In the genomic region with DNA sequence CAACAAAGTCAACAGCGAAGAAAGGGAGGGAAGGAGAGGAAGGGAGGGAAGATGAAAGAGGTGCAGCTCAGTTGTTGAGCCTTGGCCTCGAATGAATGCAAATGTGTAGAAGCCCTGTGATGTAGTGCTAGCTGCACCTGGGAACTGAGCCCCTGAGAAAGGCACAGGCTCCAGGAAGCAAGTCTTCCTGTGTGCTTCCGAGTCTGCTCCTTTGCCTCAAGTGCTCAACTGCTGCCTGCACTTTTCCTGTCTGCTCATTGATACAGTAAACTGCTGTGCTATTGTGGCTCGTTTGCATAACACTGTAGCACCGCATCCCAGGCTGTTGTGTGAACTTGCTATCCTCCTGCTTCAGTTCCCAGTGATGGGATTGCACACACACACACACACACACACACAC, we compare ENCODE assay signal across 27 mouse cellular contexts. TPM values are rescaled to one million over a fixed set of nuclear protein-coding genes. Genes with fewer than 3 reads are reported as not detected.
DNase-seq lines count a peak whose midpoint lies in the region; TF ChIP-seq lines count a peak whose summit lies in the region.
"Had no signal": no experiment of that assay in that cellular context is flagged by ENCODE, and none has a peak within 500 bp of the region (broad histone marks: within the 10 kb centered on the region; RNA-seq: fewer than 3 reads in every experiment).

No protein-coding gene starts in this region.

- peaks cover 12% of the 10 kb centered on the region for H3K27me3 ChIP-seq in thymus, adult 2 months (ENCODE audit: control insufficient read depth, insufficient read depth, low read length)
- H3K27me3 ChIP-seq in heart, embryonic 10.5 days (ENCODE audit: insufficient read depth, poor library complexity, severe bottlenecking) = peaks cover 31% of the 10 kb centered on the region

- H3K9me3 ChIP-seq in heart, embryonic 10.5 days = no peaks in the 10 kb centered on the region
- H3K9me3 ChIP-seq: embryonic facial prominence, embryonic 13.5 days; forebrain, embryonic 10.5 days; hindbrain, embryonic 10.5 days; hindbrain, embryonic 15.5 days; kidney, embryonic 15.5 days; limb, embryonic 12.5 days; liver, embryonic 15.5 days; lung, embryonic 15.5 days; megakaryocyte, embryonic 14.5 days; midbrain, embryonic 12.5 days had no signal

- TF ChIP-seq POLR2A in thymus, adult 2 months (IDR thresholded peaks at IDR 0.05; ENCODE audit: control insufficient read depth, extremely low read depth, insufficient read depth, low read length, poor library complexity) = no peak

- no peak overlapping the region for H3K27ac ChIP-seq in thymus, adult 2 months (ENCODE audit: control insufficient read depth, insufficient read depth, low read length)
- H3K27ac ChIP-seq in heart, embryonic 10.5 days = no peak overlapping the region
- H3K27ac ChIP-seq: embryonic facial prominence, embryonic 13.5 days; forebrain, embryonic 10.5 days; hindbrain, embryonic 10.5 days; hindbrain, embryonic 15.5 days; kidney, embryonic 15.5 days; left cerebral cortex, adult 2 months; limb, embryonic 12.5 days; liver, embryonic 15.5 days; lung, embryonic 15.5 days; midbrain, embryonic 12.5 days had no signal

- TF ChIP-seq CTCF in thymus, adult 2 months (IDR thresholded peaks at IDR 0.05; ENCODE audit: borderline replicate concordance, control insufficient read depth, extremely low read depth, insufficient read depth, low read length, poor library complexity) = no peak

- H3K36me3 ChIP-seq in thymus, adult 2 months (ENCODE audit: control insufficient read depth, insufficient read depth, low read length) = no peaks in the 10 kb centered on the region
- no peaks in the 10 kb centered on the region for H3K36me3 ChIP-seq in heart, embryonic 10.5 days
- H3K36me3 ChIP-seq: embryonic facial prominence, embryonic 13.5 days; forebrain, embryonic 10.5 days; hindbrain, embryonic 10.5 days; hindbrain, embryonic 15.5 days; kidney, embryonic 15.5 days; limb, embryonic 12.5 days; liver, embryonic 15.5 days; lung, embryonic 15.5 days; midbrain, embryonic 12.5 days had no signal

- H3K4me3 ChIP-seq in thymus, adult 2 months (ENCODE audit: control insufficient read depth, insufficient read depth, low read length) = no peak overlapping the region
- H3K4me3 ChIP-seq in heart, embryonic 10.5 days = no peak overlapping the region
- H3K4me3 ChIP-seq: embryonic facial prominence, embryonic 13.5 days; forebrain, embryonic 10.5 days; hindbrain, embryonic 10.5 days; hindbrain, embryonic 15.5 days; kidney, embryonic 15.5 days; left cerebral cortex, adult 2 months; limb, embryonic 12.5 days; liver, embryonic 15.5 days; lung, embryonic 15.5 days; megakaryocyte, embryonic 14.5 days; midbrain, embryonic 12.5 days; myocyte had no signal

- 0% methylated on average over 5 of the region's 5 CpGs for WGBS in thymus, adult 2 months
- WGBS in heart, embryonic 10.5 days = 34% methylated on average over 5 of the region's 5 CpGs

- DNase-seq in ES-CJ7 (ENCODE audit: low read depth, low spot score) (peak; percentile 79), ZHBTc4 (ENCODE audit: low read depth, low spot score) (peak; percentile 73)
- DNase-seq in thymus, adult 2 months = peak; percentile 51
- DNase-seq in thymus, postnatal 36 days = peak; percentile 42 to 69
- DNase-seq in cerebellum, adult 8-10 months = no peak
- DNase-seq in gastrocnemius, adult 18-20 months (ENCODE audit: low spot score) = no peak
- no peak for DNase-seq in heart, embryonic 10.5 days (ENCODE audit: low spot score)
- DNase-seq: adrenal gland, adult 2 months; B cell, adult 2 months; cerebellum, adult 9-11 months; forebrain, postnatal 0 days; heart, postnatal 14 days; kidney, adult 18-20 months; kidney, postnatal 25 days; lung, postnatal 36 days had no signal

- H3K4me1 ChIP-seq in thymus, adult 2 months (replicated peaks; ENCODE audit: control insufficient read depth, insufficient read depth, low read length) = peaks cover 25% of the 10 kb centered on the region
- H3K4me1 ChIP-seq in heart, embryonic 10.5 days = peaks cover 17% of the 10 kb centered on the region; the same call in 1 of the 2 replicates

RNA-seq across cellular contexts. Expression of gene Rbm47, which starts 19.4 kb away (rescaled TPM):
- 12.6 and 12.7 TPM in 2 replicates for polyA plus RNA-seq in thymus, adult 2 months (2012; rRNA removed)
- under 1 TPM; 0.57 to 0.66 TPM for total RNA-seq in gastrocnemius, adult 18-20 months (2021)
- polyA plus RNA-seq in heart, embryonic 10.5 days (2016; fragmentation: Nextera tagmentation; extraction: Ambion mirVana) = 1.5 and 3.6 TPM in 2 replicates

Comparison
In these comparisons a context has a peak if more than half of its experiments do, and no peak if none do; other contexts are left out.
1. DNase-seq: peak in ES-CJ7 (single experiment), ZHBTc4 (single experiment), thymus, adult 2 months (single experiment) and thymus, postnatal 36 days (2 of 2); none in cerebellum, adult 8-10 months (single experiment), gastrocnemius, adult 18-20 months (single experiment) and heart, embryonic 10.5 days (single experiment).